In genomic region chr11:48314500-48314899, GRCm38 (mm10) we compare ENCODE assay signal across 33 mouse cellular contexts.
A peak's percentile ranks its signal among the peaks of the same experiment; 100 is the strongest.
DNase-seq lines count a peak whose midpoint lies in the region; ATAC-seq lines count a peak whose summit lies in the region.
"Had no signal": no experiment of that assay in that cellular context is flagged by ENCODE, and none has a peak within 500 bp of the region (broad histone marks: within the 10 kb centered on the region; RNA-seq: fewer than 3 reads in every experiment).

No protein-coding gene starts in this region.

- H3K27ac ChIP-seq in neural tube, embryonic 15.5 days (replicated peaks) = no peak overlapping the region
- no peak overlapping the region for H3K27ac ChIP-seq in embryonic facial prominence, embryonic 11.5 days (replicated peaks; ENCODE audit: low read depth, low read length)
- no peak overlapping the region for H3K27ac ChIP-seq in limb, embryonic 11.5 days (replicated peaks; ENCODE audit: low read depth, low read length)
- H3K27ac ChIP-seq: embryonic facial prominence, embryonic 13.5 days; forebrain, embryonic 10.5 days; forebrain, embryonic 15.5 days; gastrocnemius, adult 2 months; hindbrain, embryonic 14.5 days; kidney, embryonic 15.5 days; layer of hippocampus, adult 2 months; liver, embryonic 12.5 days; midbrain, embryonic 12.5 days; neural tube, embryonic 13.5 days had no signal

- no peaks in the 10 kb centered on the region for H3K36me3 ChIP-seq in neural tube, embryonic 15.5 days
- H3K36me3 ChIP-seq in embryonic facial prominence, embryonic 11.5 days (replicated peaks; ENCODE audit: control insufficient read depth, insufficient read depth, low read depth, low read length) = no peaks in the 10 kb centered on the region
- H3K36me3 ChIP-seq in limb, embryonic 11.5 days (ENCODE audit: control insufficient read depth, insufficient read depth, low read length) = no peaks in the 10 kb centered on the region
- H3K36me3 ChIP-seq: embryonic facial prominence, embryonic 13.5 days; forebrain, embryonic 10.5 days; forebrain, embryonic 15.5 days; kidney, embryonic 15.5 days; liver, embryonic 12.5 days; midbrain, embryonic 12.5 days; neural tube, embryonic 13.5 days had no signal

- WGBS in neural tube, embryonic 15.5 days = 89% methylated on average over 1 of the region's 1 CpGs
- 19% methylated on average over 1 of the region's 1 CpGs for WGBS in embryonic facial prominence, embryonic 11.5 days
- WGBS in limb, embryonic 11.5 days = 8% methylated on average over 1 of the region's 1 CpGs

- peak; percentile 20 for DNase-seq in neural tube, embryonic 10.5 days (ENCODE audit: extremely low spot score, low spot score)
- DNase-seq in embryonic facial prominence, embryonic 11.5 days (ENCODE audit: low spot score) = peak; percentile 83
- peak; percentile 56 for DNase-seq in limb, embryonic 11.5 days (ENCODE audit: low spot score)
- DNase-seq in yolk sac, embryonic 10.5 days (ENCODE audit: low spot score) = peak; percentile 5
- no peak for DNase-seq in thymus, postnatal 36 days
- DNase-seq in layer of hippocampus, adult 9-10 months (ENCODE audit: low spot score) = no peak
- DNase-seq in ovary, postnatal 36 days (ENCODE audit: low spot score) = no peak
- DNase-seq: adrenal gland, postnatal 36 days; cerebellum, adult 8-10 months; cerebellum, postnatal 25 days; gastrocnemius, adult 2 months; heart, postnatal 14 days; kidney, adult 18-20 months; kidney, postnatal 36 days; left cerebral cortex, postnatal 4 days; liver, postnatal 0 days; lung, postnatal 36 days; right cerebral cortex, postnatal 25 days; spleen, adult 18-20 months; thymus, postnatal 14 days had no signal

- no peak for ATAC-seq in neural tube, embryonic 15.5 days (ENCODE audit: low FRiP score)
- ATAC-seq in embryonic facial prominence, embryonic 11.5 days (replicated peaks; ENCODE audit: insufficient number of reproducible peaks, low FRiP score, low TSS enrichment, low read depth) = peak; percentile 75; the same call in 1 of the 2 replicates
- peak; percentile 82; the same call in 1 of the 2 replicates for ATAC-seq in limb, embryonic 11.5 days (ENCODE audit: insufficient number of reproducible peaks, low FRiP score, low TSS enrichment, low read depth)
- ATAC-seq: forebrain, embryonic 15.5 days; inflammation-experienced regulatory T-cells, adult 6 months; liver, embryonic 12.5 days; liver, postnatal 0 days; Patski had no signal

- no peak overlapping the region for H3K4me2 ChIP-seq in neural tube, embryonic 15.5 days
- no peak overlapping the region for H3K4me2 ChIP-seq in embryonic facial prominence, embryonic 11.5 days (ENCODE audit: low read depth, low read length)
- H3K4me2 ChIP-seq in limb, embryonic 11.5 days (ENCODE audit: low read depth, severe bottlenecking) = no peak overlapping the region
- H3K4me2 ChIP-seq: embryonic facial prominence, embryonic 13.5 days; forebrain, embryonic 15.5 days; hindbrain, embryonic 14.5 days; kidney, embryonic 15.5 days; liver, embryonic 12.5 days; midbrain, embryonic 12.5 days; neural tube, embryonic 13.5 days had no signal

- no peak overlapping the region for H3K4me3 ChIP-seq in neural tube, embryonic 15.5 days (replicated peaks)
- no peak overlapping the region for H3K4me3 ChIP-seq in embryonic facial prominence, embryonic 11.5 days (ENCODE audit: low read depth, low read length)
- H3K4me3 ChIP-seq in limb, embryonic 11.5 days (ENCODE audit: low read depth, low read length) = no peak overlapping the region
- H3K4me3 ChIP-seq: embryonic facial prominence, embryonic 13.5 days; forebrain, embryonic 10.5 days; forebrain, embryonic 15.5 days; gastrocnemius, adult 2 months; kidney, embryonic 15.5 days; layer of hippocampus, adult 2 months; liver, embryonic 12.5 days; midbrain, embryonic 12.5 days; myocyte; neural tube, embryonic 13.5 days had no signal

- no peak overlapping the region for H3K9ac ChIP-seq in neural tube, embryonic 15.5 days (replicated peaks)
- H3K9ac ChIP-seq in embryonic facial prominence, embryonic 11.5 days (replicated peaks; ENCODE audit: low read length) = no peak overlapping the region
- H3K9ac ChIP-seq in limb, embryonic 11.5 days (ENCODE audit: low read length) = no peak overlapping the region
- H3K9ac ChIP-seq: embryonic facial prominence, embryonic 13.5 days; forebrain, embryonic 15.5 days; hindbrain, embryonic 14.5 days; kidney, embryonic 15.5 days; liver, embryonic 12.5 days; liver, postnatal 0 days; midbrain, embryonic 12.5 days; neural tube, embryonic 13.5 days had no signal

- H3K27me3 ChIP-seq in neural tube, embryonic 15.5 days (replicated peaks) = no peaks in the 10 kb centered on the region
- H3K27me3 ChIP-seq in embryonic facial prominence, embryonic 11.5 days (ENCODE audit: control insufficient read depth, insufficient read depth, low read length) = no peaks in the 10 kb centered on the region
- no peaks in the 10 kb centered on the region for H3K27me3 ChIP-seq in limb, embryonic 11.5 days (ENCODE audit: control insufficient read depth, insufficient read depth, low read length)
- H3K27me3 ChIP-seq: embryonic facial prominence, embryonic 13.5 days; forebrain, embryonic 15.5 days; kidney, embryonic 15.5 days; liver, embryonic 12.5 days; midbrain, embryonic 12.5 days; neural tube, embryonic 13.5 days; Patski had no signal

- H3K9me3 ChIP-seq in neural tube, embryonic 15.5 days (replicated peaks) = no peaks in the 10 kb centered on the region
- H3K9me3 ChIP-seq in embryonic facial prominence, embryonic 11.5 days (replicated peaks; ENCODE audit: control insufficient read depth, low read length) = no peaks in the 10 kb centered on the region
- no peaks in the 10 kb centered on the region for H3K9me3 ChIP-seq in limb, embryonic 11.5 days (ENCODE audit: control insufficient read depth, low read length)
- H3K9me3 ChIP-seq: embryonic facial prominence, embryonic 13.5 days; forebrain, embryonic 10.5 days; forebrain, embryonic 15.5 days; kidney, embryonic 15.5 days; liver, embryonic 12.5 days; midbrain, embryonic 12.5 days; neural tube, embryonic 13.5 days had no signal

- H3K4me1 ChIP-seq in neural tube, embryonic 15.5 days = no peaks in the 10 kb centered on the region
- no peaks in the 10 kb centered on the region for H3K4me1 ChIP-seq in embryonic facial prominence, embryonic 11.5 days (ENCODE audit: control insufficient read depth, insufficient read depth, low read length)
- H3K4me1 ChIP-seq in limb, embryonic 11.5 days (ENCODE audit: control insufficient read depth, insufficient read depth, low read length) = no peaks in the 10 kb centered on the region
- H3K4me1 ChIP-seq: embryonic facial prominence, embryonic 13.5 days; forebrain, embryonic 10.5 days; forebrain, embryonic 15.5 days; kidney, embryonic 15.5 days; liver, embryonic 12.5 days; midbrain, embryonic 12.5 days; neural tube, embryonic 13.5 days had no signal

Comparison
In these comparisons a context has a peak if more than half of its experiments do, and no peak if none do; other contexts are left out.
1. DNase-seq: peak in neural tube, embryonic 10.5 days (single experiment), embryonic facial prominence, embryonic 11.5 days (single experiment), limb, embryonic 11.5 days (single experiment) and yolk sac, embryonic 10.5 days (single experiment); none in thymus, postnatal 36 days (0 of 2), layer of hippocampus, adult 9-10 months (single experiment) and ovary, postnatal 36 days (single experiment).